Mouse (Mus musculus) heart, embryonic 10.5 days (tissue): ENCODE data around the gene Azgp1. TPM values are rescaled to one million over a fixed set of nuclear protein-coding genes. Genes with fewer than 3 reads are reported as not detected.
"Not testable (repeated sequence)": the region's sequence is repeated elsewhere in the genome, so short reads cannot be mapped to it uniquely, and the experiment has no call there.

Experiments used
- DNase-seq: peaks from one replicate; pipeline ENCODE4 v3.0.0-alpha.2; 2017; ENCODE audit warnings: low spot score
- H3K27ac ChIP-seq: fragments of 300-500 bp; sonication (generic); 2 replicates; pipeline ENCODE4 v1.5.1; 2016; ENCODE audit warnings: mild to moderate bottlenecking
- H3K27me3 ChIP-seq: fragments of 300-500 bp; sonication (generic); 2 replicates; pipeline ENCODE4 v1.6.1; 2016; ENCODE audit warnings: mild to moderate bottlenecking; ENCODE audit not compliant: poor library complexity, insufficient read depth, severe bottlenecking
- H3K36me3 ChIP-seq: fragments of 300-500 bp; sonication (generic); 2 replicates; pipeline ENCODE4 v1.6.1; 2016; ENCODE audit warnings: mild to moderate bottlenecking, moderate library complexity
- H3K4me1 ChIP-seq: fragments of 300-500 bp; sonication (generic); 2 replicates; pipeline ENCODE4 v1.6.1; 2016; ENCODE audit warnings: mild to moderate bottlenecking
- H3K4me3 ChIP-seq: fragments of 300-500 bp; sonication (generic); 2 replicates; pipeline ENCODE4 v1.5.1; 2016; ENCODE audit warnings: mild to moderate bottlenecking, moderate library complexity
- H3K9me3 ChIP-seq: fragments of 300-500 bp; sonication (generic); 2 replicates; pipeline ENCODE4 v1.6.1; 2016; ENCODE audit warnings: mild to moderate bottlenecking, moderate library complexity
- WGBS: fragments of 180-500 bp; shearing (Covaris S2); methylation state at CpG from one replicate; pipeline ENCODE4 v1.1.7; 2016; 5-methylcytosine and 5-hydroxymethylcytosine counted together
- polyA plus RNA-seq: library from polyadenylated mRNA; unstranded; fragments of >200 nt; fragmentation: Nextera tagmentation; extraction: Ambion mirVana; gene quantifications from 2 replicates; pipeline ENCODE4 v1.2.1, GENCODE M21; 2016

The Azgp1 gene
- not detected in 2 replicates for polyA plus RNA-seq

DNA sequence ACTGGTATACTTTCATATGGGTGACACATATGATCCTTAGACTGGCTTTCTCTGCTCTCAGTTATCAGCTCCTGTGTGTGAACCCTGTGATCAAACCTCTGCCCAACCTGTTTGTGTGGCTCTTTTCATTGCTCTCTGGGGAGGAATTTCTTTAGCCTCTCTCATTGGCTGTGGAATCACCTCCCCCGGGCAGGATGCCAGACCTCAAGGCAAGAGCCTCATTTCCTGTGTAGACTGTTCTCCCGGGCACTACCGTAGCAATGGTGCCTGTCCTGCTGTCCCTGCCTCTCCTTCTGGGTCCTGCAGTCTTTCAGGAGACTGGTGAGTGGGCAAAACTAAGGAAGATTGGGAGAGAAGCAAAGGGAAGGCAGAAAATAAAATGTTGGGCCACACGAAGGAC is at the start of gene Azgp1:
Azgp1 (plus strand) TSS at position 221 of the 400 bp plus-strand sequence.
- no peak for DNase-seq
- H3K4me3 ChIP-seq, result no peak within 1 kb of the TSS
- no peaks in the 10 kb centered on the region for H3K9me3 ChIP-seq
- H3K27me3 ChIP-seq, result no peaks in the 10 kb centered on the region
- no peak within 1 kb of the TSS for H3K27ac ChIP-seq
- 70% methylated on average over 4 of the region's 4 CpGs for WGBS
- no peaks in the 10 kb centered on the region for H3K36me3 ChIP-seq
- no peaks in the 10 kb centered on the region for H3K4me1 ChIP-seq

DNA sequence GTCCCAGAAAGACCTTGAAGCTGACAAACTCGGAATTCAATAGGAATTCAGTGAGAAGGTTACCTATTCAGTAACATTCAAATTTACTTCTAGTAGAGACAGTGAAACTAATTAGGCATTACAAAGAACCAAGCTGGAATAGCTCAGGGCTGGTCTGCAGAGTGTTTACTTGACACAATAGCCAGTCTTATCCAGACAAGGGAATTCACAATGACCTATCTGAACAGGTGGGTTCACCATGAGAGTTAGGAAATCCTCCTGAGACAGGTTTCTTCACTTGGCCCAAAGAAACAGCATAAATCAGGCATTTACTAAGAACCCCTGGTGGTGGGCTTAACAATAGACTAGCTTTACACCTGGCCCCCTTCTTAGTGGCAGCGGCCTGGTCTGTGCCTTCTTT is 47.4 kb upstream of the Azgp1 start:
- not testable (repeated sequence) for H3K9me3 ChIP-seq, H3K4me3 ChIP-seq, DNase-seq, H3K27me3 ChIP-seq, H3K36me3 ChIP-seq, H3K4me1 ChIP-seq, H3K27ac ChIP-seq
- 72% methylated on average over 2 of the region's 2 CpGs for WGBS

DNA sequence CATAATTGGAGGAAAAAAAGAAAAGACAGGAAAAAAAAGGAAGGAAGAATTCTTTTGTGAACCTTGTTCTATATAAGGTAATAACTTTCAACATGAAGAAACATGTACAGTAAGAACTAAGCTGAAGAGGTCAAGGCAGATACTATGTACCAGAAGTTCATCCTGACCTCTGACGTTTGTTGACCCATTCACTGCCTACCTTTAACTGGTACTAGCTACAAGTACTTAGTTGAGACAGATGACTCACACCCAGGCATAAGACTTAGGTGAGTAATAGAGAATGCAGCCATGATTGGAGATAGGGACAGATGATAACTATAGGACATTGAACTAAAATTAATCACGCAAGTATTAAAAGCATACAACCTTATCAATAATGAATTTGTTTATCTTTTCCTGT is 44.8 kb upstream of the Azgp1 start:
- WGBS, result 87% methylated on average over 2 of the region's 2 CpGs
- Histone ChIP-seq H3K4me1 (no peaks in the 10 kb centered on the region), H3K36me3 (no peaks in the 10 kb centered on the region), H3K27ac (no peak overlapping the region), H3K4me3 (no peak overlapping the region), H3K9me3 (no peaks in the 10 kb centered on the region), H3K27me3 (no peaks in the 10 kb centered on the region)
- DNase-seq, result no peak

DNA sequence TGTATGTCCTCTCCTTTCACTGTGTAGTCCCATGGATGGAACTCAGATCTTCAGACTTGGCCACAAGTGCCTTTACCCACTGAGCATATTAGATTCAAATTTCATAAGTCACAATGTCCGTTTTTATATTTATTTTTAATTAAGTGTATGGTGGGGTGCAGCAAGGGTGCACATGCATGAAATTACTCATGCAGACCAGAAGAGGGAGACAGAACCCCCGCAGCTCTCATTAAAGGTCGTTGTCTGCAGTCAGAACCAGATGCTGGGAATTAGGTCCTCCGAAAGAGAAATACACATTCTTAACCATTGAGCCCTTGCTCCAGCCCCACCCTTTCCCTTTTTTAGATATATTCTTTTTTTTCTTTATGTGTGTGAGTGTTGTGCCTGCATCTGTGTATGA is 44.1 kb upstream of the Azgp1 start:
- no peak for DNase-seq
- WGBS, result 51% methylated on average over 4 of the region's 4 CpGs
- H3K36me3 ChIP-seq, result no peaks in the 10 kb centered on the region
- H3K9me3 ChIP-seq, result no peaks in the 10 kb centered on the region
- H3K4me3 ChIP-seq, result no peak overlapping the region
- H3K27ac ChIP-seq, result no peak overlapping the region
- no peaks in the 10 kb centered on the region for H3K27me3 ChIP-seq
- H3K4me1 ChIP-seq, result no peaks in the 10 kb centered on the region

DNA sequence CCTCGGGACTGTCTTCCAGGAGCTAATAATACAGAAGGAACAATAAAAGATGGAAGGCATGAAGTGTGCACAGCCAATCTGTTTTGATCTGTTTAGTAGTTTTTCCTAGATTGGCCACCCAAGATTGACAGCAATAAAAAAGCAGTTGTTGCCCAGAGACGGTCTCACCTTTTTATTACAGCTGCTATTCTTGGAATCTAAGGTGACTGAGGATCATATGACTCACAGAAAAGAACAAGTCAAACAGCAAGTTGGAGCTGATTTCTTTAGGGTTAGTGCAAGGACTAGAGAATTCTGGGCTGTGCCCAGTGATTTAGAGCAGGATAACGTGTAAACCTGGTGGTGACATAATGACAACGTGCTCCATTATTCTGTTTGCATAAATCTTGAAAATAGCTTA is 40.4 kb upstream of the Azgp1 start:
- Histone ChIP-seq H3K27ac (no peak overlapping the region), H3K4me3 (no peak overlapping the region), H3K36me3 (no peaks in the 10 kb centered on the region), H3K4me1 (no peaks in the 10 kb centered on the region), H3K27me3 (no peaks in the 10 kb centered on the region), H3K9me3 (no peaks in the 10 kb centered on the region)
- no peak for DNase-seq
- WGBS, result 80% methylated on average over 4 of the region's 4 CpGs

DNA sequence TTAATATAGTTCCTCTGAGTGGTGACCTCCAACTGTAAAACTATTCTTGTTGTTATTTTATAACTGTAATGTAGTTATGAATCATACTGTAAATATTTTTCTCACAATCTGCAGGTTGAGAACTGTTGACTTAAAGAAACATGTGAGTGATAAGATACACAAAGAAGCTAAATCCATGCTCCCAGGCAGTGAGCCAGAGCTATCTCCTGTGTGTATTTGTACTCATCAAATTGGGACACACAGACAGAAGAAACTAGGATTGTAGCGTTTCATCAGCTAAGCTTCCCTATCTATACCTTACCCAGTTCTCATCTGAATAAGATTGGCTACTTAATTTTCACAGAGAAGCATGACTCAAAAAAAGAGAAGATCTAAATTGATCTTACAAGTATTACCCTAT is 38.2 kb upstream of the Azgp1 start:
- Histone ChIP-seq H3K27me3 (no peaks in the 10 kb centered on the region), H3K27ac (no peak overlapping the region), H3K4me3 (no peak overlapping the region), H3K36me3 (no peaks in the 10 kb centered on the region), H3K9me3 (no peaks in the 10 kb centered on the region), H3K4me1 (no peaks in the 10 kb centered on the region)
- DNase-seq, result no peak
- WGBS, result 57% methylated on average over 1 of the region's 1 CpGs

DNA sequence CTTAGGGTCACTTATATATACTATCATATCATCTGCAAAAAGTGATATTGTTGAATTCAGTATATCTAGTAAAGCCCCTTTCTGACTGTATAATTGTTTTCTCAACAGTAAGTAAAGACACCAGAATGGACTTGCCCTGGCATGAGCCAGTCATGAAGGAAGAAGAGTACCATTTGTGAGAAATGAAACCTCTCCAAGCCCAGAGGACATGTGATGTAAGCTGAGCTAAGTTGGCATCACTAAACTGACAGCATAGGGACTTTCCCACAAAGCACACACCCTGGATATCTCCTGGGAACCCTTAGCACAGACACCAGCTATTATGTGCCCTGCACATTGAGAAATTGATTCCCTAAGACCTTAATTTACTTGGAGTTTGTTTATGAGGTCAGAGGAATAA is 34.0 kb upstream of the Azgp1 start:
- Histone ChIP-seq H3K9me3 (no peaks in the 10 kb centered on the region), H3K27me3 (no peaks in the 10 kb centered on the region), H3K36me3 (no peaks in the 10 kb centered on the region), H3K4me3 (no peak overlapping the region), H3K4me1 (no peaks in the 10 kb centered on the region), H3K27ac (no peak overlapping the region)
- DNase-seq, result no peak

DNA sequence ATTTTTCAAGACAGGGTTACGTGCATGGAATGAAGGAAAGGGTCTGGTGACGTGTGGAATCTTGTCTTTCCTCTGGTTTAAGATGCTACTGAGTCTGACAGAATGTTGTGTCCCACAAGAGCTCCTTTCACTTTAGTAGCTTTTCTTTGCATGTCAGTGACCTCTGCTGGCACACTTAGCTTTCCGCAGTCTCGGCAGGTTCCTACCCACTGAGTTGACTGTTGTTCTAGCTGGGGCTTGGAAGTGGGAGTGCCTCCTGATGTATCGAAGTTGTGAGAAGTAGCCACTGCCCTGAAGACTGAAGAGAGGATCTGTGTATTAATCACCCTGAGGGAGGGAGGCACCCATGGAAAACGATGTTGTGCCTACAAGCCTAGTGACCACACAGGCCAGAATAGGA is 30.1 kb upstream of the Azgp1 start:
- no peaks in the 10 kb centered on the region for H3K36me3 ChIP-seq
- no peak overlapping the region for H3K4me3 ChIP-seq
- H3K27me3 ChIP-seq, result no peaks in the 10 kb centered on the region
- H3K9me3 ChIP-seq, result no peaks in the 10 kb centered on the region
- no peak for DNase-seq
- no peaks in the 10 kb centered on the region for H3K4me1 ChIP-seq
- 36% methylated on average over 6 of the region's 6 CpGs for WGBS
- no peak overlapping the region for H3K27ac ChIP-seq

DNA sequence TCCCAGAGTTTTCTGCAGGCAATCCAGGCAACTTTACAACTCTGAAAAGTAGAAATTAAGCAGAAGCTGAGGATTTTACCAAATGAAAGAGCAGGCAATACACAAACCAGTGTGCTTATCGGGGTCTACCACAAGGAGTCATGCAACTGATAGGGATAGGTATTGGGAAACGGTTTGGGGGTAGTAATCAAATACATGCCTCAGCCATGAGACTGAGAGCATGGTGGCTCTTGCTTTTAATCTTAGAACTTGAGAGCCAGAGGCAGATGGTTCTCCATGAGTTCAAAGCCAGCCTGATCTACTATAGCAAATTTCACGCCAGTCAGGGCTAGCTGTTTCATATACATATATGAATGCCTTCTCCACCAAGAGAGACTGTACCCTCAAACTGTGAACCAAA is 24.9 kb upstream of the Azgp1 start:
- Histone ChIP-seq H3K9me3 (no peaks in the 10 kb centered on the region), H3K27me3 (no peaks in the 10 kb centered on the region), H3K36me3 (no peaks in the 10 kb centered on the region), H3K4me3 (no peak overlapping the region), H3K27ac (no peak overlapping the region), H3K4me1 (no peaks in the 10 kb centered on the region)
- 75% methylated on average over 3 of the region's 3 CpGs for WGBS
- no peak for DNase-seq

DNA sequence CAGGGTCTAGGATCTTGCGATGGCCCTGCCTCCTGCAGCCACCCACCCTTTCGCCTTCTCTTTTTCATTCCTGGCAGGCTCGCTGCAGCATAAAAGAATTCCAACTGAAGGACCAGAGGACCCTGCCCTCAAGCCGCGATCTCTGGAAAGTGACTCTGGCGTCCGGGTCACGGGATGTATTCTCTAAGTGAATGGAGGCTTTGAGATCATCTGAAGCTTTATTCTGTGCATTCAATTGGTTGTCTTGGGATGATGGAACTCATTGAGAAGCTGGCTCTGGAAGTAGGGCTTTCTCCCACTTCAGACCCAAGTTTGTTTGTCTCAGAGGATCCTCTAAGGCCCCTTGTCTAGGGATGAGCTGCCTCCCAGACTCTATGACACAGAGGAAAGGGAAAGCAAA is 18.4 kb upstream of the Azgp1 start, which contains the start of gene Gjc3:
Gjc3 (minus strand) TSS at position 154 of the 400 bp plus-strand sequence.
- 74% methylated on average over 8 of the region's 8 CpGs for WGBS
- Histone ChIP-seq H3K4me1 (no peaks in the 10 kb centered on the region), H3K27me3 (no peaks in the 10 kb centered on the region), H3K9me3 (no peaks in the 10 kb centered on the region), H3K27ac (no peak within 1 kb of the TSS), H3K4me3 (no peak within 1 kb of the TSS), H3K36me3 (no peaks in the 10 kb centered on the region)
- DNase-seq, result no peak

DNA sequence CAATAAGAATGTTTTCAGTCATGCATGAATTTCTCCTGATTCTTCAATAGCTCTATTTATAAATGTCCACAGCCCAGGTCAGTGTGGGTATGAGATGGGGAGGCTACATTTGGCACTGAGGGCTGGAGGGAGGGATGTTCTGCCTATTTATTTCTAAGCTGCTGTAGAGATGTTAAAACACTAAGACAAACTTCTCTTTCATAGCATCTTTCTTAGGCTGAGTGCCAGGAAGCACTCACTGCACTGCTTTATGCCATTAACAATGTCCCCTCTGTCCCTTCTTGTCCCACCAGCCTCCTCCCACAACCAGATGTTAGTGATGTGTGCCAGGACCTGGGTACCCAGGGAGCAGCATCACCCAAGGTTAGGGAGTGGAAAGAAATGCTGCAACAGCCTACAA is 14.8 kb upstream of the Azgp1 start:
- DNase-seq, result no peak
- no peaks in the 10 kb centered on the region for H3K9me3 ChIP-seq
- no peaks in the 10 kb centered on the region for H3K27me3 ChIP-seq
- no peak overlapping the region for H3K4me3 ChIP-seq
- no peak overlapping the region for H3K27ac ChIP-seq
- no peaks in the 10 kb centered on the region for H3K36me3 ChIP-seq
- no peaks in the 10 kb centered on the region for H3K4me1 ChIP-seq

DNA sequence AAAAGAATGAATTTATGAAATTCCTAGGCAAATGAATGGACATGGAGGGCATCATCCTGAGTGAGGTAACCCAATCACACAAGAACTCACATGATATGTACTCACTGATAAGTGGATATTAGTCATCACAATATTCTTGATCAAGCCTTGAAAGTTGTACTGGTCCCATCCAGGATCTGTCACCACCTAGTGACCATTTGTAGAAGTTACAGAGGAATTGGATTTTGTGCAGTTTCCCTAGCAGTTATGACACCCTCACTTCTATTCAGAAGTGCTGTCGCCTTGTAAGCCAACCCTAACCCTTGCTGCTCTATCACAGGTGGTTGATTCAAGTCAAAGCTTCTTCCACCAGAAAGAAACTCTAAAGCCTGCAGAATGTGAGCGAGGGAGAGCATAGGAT is 8.2 kb upstream of the Azgp1 start:
- Histone ChIP-seq H3K4me3 (no peak overlapping the region), H3K9me3 (no peaks in the 10 kb centered on the region), H3K27me3 (no peaks in the 10 kb centered on the region), H3K36me3 (no peaks in the 10 kb centered on the region), H3K4me1 (no peaks in the 10 kb centered on the region), H3K27ac (no peak overlapping the region)
- WGBS, result 64% methylated on average over 2 of the region's 2 CpGs
- no peak for DNase-seq

DNA sequence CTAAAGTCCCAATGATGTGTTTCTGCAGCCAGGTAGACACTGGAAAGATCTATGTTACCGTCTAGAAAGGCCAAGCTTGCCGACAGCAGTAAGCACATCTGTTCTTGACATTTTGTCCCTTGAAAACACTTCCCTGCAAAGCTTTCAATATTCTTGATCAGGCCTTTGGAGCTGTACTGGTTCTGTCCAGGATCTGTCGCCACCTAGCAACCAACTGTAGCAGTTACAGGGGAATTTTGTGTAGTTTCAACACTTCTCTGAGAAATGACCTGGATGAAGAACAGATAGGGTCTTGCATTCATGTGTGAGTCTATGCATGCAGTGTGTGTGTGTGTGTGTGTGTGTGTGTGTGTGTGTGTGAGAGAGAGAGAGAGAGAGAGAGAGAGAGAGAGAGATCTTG is 7.6 kb upstream of the Azgp1 start:
- no peak for DNase-seq
- Histone ChIP-seq H3K27me3 (no peaks in the 10 kb centered on the region), H3K36me3 (no peaks in the 10 kb centered on the region), H3K9me3 (no peaks in the 10 kb centered on the region), H3K27ac (no peak overlapping the region), H3K4me1 (no peaks in the 10 kb centered on the region), H3K4me3 (no peak overlapping the region)
- 54% methylated on average over 3 of the region's 3 CpGs for WGBS

DNA sequence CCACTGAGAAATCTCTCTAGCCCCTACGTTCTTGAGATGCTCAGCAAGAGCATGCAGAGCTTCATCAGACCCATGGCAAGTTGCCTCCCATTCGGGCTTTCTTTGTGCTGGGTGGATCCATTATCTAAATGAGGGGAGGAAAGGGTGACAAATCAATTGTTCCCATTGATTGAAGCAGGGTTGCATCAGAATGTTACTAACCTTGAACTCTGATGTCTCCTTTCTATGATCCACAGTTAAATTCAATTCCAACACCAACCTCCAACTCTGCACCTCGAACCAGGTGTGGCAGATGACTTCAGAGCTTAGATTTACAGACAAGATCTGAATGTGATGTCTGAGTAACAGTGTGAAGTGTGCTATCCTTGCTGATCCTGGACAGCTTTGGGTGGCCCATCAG is 6.6 kb upstream of the Azgp1 start:
- no peaks in the 10 kb centered on the region for H3K36me3 ChIP-seq
- 68% methylated on average over 3 of the region's 3 CpGs for WGBS
- DNase-seq, result no peak

More for the DNA sequence above, 6.6 kb upstream of the Azgp1 start:
- H3K27me3 ChIP-seq, result no peaks in the 10 kb centered on the region
- no peak overlapping the region for H3K4me3 ChIP-seq
- no peaks in the 10 kb centered on the region for H3K9me3 ChIP-seq
- H3K4me1 ChIP-seq, result no peaks in the 10 kb centered on the region
- no peak overlapping the region for H3K27ac ChIP-seq
